Mouse (Mus musculus) frontal cortex, postnatal 25 days (tissue): ENCODE measurements around the gene Zmat3.

ENCODE experiments used
- DNase-seq, 2 experiments: peaks; one replicate each; pipeline ENCODE4 v3.0.0; 2022; ENCODE audit warnings: low spot score in 2 of 2

The Zmat3 gene

DNA sequence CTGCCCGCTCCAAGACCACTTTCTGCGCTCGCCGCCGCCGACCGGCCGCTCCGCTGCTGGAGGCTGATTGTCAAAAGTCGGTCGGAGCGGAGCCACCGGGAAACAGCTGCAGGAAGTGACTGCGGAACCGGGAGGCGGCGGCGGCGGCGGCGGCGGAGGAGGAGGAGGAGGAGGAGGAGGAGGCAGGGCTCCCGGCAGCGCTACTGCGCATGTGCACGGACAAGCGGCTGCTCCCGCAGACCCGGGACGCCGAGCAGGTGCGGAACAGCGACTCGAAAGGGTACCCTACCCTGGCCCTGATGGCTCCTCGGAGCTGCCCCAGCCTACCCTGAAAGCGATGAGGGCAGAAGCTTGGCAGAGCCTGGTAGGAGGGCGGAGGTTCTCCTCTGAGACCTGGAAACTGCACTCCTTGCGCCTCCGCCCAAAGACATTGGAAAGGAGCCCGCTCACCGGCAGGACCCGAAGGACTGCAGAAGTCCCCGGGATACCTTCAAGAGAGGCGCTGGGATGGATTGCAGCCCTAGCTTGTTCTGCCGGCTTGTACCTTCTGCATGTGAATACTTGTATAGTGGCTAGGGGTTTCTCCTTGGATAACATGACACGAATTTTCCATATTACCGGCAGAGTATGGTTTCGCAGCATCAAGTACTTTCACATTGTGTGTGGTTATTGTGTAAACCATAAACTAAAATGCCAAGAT is at the start of gene Zmat3:
Gene Zmat3, minus strand, starts transcription at position 469 of the 700 bp plus-strand sequence.
- peak; percentile 52 to 72 for DNase-seq

DNA sequence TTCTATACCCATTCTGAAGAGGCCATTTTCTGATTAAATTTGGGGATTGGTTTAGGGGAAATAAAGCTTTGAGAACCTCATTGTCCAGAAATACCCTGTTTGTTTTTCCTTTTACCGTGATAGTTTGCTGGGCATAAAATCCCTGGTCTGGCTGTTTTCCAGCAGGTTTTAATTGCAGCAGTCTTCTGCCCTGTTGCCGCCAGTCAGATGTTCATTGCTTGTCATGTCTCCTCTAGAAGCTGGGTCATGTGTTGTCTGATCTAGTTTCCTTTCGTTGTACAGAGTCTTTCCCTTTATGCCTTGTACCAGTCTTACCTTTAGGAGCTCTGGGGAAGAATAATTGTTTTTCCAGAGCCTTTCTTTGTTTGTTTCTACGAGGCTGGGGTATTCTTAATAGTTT is 48.6 kb upstream of the Zmat3 start:
- no peak for DNase-seq

DNA sequence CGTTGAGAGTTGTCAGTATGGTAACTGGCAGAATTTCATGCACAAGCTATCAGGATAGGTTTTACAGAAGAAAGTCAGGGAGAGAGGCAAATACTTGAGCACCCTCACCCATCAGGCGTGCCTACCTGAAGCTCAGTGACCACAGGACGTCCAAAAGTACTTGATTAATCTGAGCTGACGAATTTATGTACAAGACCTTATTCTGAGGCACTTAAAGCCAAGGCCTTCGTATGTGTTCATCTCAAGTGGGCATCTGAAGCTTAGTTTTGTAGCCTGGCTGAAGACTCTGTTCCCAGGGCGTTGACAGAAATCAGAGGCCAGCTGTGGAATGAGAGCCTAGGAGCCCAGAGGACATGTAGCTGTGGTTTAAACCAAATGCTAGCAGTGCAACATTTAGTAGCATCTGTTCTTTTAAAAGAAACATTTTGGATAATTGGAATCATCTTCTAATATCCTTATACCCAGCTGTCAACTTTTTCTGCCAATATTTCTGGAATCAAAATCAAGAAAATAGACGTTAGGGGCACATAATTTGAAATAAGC is 46.8 kb upstream of the Zmat3 start:
- no peak for DNase-seq

DNA sequence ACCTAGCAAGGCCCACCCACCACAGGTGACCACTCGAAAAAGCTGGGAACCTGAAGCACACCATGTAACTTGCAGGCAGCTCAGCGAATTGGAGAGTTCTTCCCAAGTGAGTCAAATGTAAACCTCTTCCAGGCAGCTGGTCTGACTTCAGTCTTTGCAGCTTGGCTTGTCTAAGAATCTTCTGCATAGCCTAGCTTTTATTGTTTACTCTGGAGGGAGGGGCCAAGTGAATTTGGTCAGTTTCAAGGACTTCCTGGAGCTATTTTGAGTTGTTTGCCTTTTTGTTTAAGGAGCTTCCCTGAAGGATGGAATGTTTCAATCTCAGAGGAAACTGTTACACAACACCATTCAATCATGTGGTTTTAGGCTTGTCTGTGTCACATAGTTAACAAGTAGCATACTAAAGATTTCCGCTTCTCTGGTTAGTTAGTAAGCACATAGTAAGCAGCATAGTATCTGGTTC is 43.0 kb upstream of the Zmat3 start:
- DNase-seq = no peak

DNA sequence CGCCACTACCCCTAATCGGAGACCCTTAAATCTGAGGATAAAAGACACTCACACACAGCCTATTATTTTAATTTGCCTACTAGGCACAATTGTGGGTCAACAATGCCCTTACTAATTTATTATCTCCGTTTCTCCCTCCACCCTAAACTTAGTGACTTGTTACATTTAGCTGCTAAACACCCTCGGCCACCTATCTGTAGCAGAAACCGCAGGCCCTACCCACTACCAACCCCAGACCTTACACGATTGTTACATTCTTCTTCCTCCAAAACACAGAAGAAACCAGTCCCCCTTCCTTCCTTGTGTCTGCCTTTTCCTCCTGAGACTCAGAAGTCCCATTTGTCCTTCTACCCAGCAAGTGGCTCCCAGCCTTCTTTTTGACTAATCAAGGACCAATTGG is 41.0 kb upstream of the Zmat3 start:
- DNase-seq = no peak

DNA sequence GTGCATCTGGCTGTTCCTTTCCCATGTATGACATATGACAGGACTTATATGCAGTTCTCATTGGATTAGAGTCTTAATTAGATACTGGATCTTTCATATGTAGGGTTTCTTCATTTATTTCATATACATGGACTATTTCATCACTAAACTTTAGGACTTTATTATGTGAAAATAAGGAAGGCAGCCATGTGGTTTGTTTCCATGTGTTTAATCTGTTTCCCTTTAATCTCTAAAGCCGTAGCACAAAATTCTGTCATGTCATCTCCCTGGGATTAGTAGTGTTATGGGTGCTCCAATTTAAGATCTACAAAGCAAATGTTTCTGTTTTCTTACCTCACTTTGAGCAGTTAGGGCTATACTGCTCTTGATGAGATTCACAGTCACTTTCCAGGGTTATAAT is 39.9 kb upstream of the Zmat3 start:
- DNase-seq = no peak

DNA sequence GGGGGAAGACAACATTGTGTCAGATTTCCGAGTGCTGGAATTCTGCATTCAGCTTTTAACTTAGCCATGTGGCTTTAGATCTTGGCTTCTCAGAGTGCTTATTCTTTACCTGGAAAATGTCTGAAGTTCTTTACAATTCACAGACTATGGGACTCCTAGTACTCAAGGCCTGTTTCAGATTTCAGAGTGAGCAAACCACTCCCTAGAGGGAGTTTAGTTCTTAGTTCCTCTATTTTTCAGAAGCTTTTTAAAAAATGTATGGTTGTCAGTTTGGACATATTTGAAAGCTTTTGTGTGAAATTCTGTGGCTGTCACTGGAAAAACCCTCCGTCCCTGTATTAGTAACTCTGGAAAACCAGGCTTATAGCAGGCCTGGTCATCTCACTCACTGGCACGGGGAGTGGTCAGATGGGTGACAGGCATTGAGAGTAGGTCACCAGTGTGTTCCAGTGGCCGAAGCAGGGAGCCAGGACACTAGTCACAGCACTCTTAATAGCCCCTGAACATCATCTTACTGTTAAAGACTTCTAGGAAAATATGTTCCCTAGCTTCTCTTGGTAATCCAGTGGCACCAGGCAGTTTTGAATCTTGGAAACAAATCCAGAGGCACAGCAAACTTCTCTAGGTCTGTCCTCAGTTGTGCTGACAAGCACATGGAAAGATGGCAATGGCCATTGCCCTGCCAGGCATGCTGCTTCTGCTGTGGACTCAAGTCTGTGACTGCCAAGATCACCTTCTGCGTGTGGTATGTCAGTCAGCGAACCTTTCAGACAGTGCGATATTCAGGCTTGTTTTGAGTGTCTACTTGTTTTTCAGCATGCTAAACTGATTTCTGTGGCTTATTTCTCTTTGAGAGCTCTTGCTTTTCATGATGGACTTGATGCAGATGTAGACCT is 37.4 kb upstream of the Zmat3 start:
- no peak for DNase-seq

DNA sequence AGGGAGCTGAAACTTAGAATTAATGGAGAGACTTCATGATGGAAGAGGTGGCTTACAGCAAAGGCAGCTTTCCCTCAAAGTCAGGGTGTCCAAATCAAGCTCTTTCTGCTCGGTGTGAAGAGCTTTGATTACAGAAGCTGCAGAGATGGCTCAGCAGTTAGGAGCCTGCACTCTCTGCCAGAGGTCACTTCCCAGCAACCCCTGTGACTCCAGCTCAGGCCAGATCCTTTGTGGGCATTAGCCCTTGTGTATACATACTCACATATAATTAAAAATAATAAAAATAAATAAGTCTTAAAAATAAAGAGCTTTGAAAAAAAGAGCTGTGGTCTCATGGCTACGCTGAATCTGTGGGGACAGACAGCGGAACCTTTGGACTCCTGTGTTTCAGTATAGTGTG is 35.8 kb upstream of the Zmat3 start:
- DNase-seq = no peak

DNA sequence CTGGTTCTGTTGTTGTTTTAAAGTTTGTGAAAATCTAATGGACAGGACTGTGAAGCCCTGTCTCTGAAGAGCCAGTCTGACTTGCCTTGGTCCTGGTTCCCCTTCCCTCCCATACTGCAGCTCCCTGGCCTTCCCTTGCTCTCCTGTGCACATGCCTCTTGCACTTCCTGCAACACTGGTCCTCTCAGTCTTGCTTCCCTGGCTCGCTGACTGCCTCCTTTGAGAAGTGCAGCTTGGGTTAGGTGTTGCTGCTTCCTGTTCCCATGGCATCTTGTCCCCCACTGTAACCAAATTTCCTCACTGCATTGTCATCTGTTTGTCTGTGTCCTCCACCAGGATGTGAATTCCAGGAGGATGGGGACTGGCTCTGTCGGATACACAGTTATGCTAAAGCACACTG is 34.1 kb upstream of the Zmat3 start:
- DNase-seq = no peak

DNA sequence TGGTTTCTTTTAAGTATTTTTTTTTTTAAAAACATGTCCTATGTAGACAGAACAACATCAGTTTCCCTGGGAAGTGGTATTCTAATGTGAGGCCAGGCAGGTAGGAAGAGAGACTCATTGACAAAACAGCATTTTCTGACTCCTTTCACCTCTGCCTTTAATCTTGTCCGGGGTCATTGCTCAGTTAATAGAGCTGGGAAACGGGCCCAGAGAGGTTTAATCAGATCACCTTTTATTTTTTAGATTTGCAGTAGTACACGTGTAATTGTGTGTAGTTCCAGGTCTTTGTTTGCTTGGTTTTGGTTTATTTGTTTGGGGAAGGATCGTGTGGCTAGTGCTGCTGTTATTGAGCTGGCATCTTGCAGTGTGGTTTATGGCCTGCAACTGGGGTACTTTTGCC is 33.6 kb upstream of the Zmat3 start:
- DNase-seq = no peak

DNA sequence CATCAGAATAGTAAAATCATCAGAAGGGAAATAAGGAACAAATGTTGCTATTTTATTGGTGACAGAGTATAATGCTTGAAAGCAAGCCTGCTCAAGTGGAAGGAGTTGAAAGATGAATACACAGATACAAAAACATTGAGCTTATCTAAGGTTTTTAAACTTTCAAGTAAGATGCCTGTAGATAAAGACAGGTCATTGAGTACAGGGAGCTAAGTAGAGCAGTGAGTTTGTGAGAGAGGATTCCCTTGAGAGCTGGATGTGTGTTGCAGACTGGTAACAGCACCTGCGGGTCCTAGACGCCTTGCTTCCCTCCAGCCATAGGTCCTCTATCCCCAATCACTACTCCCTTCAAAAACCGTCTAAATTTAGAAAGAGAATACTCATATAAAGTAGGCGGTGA is 32.8 kb upstream of the Zmat3 start:
- DNase-seq = no peak

DNA sequence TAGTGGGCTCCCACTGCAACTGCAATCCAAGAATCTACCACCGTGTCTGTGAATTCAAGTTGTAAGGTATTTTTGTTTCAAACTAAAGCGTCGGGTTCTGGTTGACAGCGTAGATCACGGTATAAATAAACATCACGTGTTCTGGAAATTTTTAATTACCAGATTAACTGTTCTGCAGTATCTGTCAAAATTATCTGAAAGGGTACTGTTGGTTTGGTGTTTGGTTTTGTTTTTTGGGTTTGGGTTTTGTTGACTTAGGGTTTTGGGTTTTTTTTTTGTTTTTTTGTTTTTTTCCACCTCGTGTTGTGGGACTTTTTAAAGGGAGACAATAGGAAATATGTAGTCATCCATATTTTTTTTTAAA is 32.3 kb upstream of the Zmat3 start:
- no peak for DNase-seq

DNA sequence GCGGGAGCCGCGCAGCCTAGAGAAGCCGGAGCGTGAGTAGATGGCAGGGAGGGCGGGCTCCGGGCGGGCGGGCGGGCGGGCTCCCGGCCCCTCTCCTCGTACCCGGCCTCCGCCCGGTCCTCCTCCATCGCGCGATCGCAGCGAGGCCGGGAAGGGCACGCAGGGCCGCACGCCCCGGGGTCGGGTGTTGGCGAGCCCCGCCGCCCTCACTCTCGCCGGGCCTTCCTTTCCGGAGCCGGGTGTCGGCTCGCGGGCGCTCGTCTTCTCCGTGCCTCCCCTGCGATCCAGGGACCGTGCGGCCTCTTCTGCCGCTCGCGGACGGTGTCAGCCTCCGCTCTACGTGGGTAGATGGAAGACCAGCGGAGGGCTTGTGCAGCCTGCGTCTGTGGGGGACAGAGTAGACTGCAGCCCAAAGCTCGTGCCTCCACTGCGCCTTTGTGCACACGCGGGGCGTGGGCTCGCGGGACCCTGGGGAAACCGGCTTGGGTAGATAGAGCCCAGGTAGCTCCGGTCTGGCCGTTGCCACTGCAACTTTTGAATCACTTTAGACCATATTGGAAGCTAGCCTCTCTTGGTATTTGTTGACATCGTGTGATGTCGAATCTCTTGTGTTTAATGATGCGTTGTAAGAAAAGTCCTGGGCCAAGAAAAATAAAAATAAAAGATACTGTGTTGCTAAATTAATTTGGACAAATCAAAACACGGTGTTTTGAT is 31.8 kb upstream of the Zmat3 start, which contains the start of gene Pik3ca:
Gene Pik3ca, plus strand, starts transcription at position 211 of the 714 bp plus-strand sequence.
- DNase-seq = peak; percentile 42 to 44

DNA sequence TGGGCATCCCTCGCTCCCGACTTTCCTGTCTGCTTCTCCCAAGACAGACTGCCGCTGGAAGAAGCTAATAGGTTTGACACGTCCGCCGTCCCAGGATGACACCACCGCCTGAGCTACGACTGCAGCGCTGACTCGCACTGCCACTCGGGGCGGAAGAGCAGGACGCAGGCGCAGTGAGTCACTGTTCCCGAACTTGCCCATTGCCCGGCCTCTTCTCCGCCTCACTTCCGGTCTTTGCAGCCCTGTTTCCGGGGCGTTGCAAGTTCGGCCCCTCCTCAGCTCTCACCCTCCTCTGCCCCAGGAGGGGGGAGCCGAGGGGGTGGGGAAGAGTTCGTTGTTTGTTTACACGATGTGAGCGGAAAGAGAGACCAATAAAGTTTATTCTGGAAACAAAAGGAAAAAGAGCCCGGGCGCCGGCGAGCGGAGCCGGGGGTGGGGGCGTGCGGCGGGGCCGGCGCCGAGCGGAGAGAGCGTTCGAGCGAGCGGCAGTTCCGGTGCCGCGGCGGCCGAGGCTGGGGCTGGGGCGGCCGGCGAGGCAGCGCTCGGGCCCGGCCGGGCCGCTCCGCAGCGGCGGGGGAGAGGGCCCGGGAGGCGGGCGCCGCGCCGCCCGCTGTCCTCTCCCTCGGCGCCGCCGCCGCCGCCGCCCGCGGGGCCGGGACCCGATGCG is 31.1 kb upstream of the Zmat3 start:
- DNase-seq = peak; percentile 87 to 93

DNA sequence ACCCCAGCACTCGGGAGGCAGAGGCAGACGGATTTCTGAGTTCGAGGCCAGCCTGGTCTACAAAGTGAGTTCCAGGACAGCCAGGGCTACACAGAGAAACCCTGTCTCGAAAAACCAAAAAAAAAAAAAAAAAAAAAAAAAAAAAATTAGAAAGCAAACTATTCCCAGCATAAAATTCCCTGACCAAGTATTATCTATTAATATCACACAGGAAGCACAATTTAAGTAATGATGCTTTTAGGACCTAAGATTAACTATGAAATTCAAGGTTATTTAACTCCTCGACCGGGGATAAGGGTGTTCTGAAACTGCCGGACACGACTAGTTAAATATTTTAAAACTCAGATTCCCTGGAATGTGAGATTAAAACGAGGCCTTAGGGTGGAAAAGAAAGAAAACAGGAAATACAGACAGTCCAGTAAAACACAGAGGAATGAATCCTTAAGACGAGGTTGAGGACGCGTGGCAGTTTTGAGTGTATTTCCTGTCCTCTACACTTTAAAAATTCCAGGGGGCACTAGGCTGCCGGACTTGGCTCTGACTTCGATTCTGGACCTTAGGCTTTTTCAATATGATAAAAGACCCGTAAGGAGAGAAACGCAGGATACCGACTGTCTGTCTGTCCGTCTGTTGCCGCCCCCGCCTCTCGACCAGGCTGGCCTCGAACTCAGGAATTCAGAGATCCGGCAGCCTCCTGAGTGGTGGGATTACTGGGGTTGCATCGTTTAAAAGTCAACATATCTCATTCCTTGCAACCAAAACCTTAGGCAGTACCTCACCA is 30.1 kb upstream of the Zmat3 start:
- DNase-seq = no peak

DNA sequence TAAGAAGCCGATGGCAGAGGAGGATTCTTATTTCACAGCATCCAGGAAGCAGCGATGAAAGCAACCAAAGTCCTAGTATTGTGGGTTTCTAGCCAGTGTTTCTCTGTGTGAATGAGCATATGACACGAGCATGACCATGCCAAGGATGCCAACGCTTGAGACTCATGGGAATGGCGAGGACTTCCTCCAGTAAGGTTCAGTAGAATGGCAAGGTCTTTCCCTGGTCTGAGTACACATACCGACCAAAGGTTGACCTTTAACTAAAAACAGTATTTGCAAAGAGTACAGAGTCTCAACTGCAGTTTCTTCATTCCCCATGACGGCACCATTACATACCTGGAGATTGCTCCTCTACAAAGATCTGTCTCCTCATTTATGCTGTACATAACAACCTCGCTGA is 28.2 kb upstream of the Zmat3 start:
- DNase-seq = no peak

DNA sequence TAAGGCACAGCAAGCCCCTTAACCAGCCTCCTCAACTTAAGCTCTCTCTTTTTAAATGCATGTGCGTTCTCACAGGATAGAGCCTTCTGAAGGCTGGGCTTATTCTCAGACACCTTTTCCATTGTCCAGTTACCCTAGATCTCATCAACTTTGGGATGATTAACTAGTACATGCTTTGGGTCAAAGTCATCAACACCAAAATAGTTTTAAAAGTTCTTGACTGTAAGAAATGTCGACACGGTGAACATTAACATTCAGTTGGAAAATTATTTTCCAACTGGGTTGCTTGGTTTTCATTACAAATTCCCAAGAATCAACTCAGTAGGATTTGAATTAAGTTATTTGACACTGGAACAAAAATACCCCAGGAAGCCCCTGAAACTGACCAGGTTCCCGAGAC is 27.0 kb upstream of the Zmat3 start:
- no peak for DNase-seq

DNA sequence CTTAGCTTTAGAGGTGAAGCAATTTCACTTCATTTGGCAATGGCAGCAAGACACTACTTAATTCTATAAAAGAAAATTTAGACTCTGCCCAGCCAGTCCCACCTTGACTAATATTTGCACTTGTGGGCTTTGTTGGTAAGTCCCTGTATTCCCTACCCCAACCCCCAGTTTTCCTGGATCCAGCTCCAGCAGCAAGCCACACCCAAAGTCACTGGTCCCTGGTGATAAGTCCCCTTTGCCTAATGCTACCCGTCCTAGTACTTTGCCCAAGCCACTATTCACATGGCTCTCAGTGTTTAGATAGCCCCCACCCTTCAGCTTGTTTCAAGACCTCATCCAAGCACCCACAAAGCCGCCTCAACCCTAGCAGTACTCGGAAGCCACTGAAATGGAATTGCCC is 15.7 kb upstream of the Zmat3 start:
- DNase-seq = no peak

DNA sequence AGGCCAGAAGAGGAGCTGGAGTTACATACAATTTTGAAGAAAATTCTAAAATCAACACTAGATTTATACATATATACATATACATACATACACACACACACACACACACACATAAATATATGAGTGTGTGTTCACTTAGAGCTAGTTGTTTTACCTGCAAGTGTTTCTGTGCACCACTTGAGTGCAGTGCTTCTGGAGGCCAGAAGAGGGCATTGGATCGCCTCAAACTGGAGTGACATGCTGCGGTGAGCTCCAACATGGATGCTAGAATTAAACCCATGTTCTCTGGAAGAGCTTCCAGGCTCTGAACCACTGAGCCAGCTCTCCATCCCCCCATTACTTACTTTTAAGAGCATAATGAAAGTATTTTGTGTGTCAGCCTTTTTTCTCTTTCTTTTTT is 14.1 kb upstream of the Zmat3 start:
- no peak for DNase-seq

DNA sequence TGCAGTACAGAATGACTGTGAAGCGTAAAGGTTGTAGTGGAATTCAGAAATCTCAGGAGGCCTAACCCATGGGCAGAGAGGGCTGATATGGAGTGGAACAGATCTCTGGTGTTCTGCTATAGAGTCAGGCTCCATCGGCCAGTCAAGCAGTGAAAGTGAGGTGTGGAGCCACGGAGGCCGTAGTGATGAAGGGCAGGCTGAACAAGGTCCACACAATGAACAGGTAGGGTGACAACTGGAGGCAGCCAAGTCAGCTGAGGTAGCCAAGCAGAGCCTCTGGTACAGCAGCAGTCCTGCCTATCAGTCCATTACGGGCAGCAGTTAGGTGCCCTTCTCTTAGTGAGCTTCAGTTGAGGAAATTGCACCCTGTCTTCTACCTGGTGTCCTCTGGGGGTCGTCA is 7.4 kb upstream of the Zmat3 start:
- no peak for DNase-seq

DNA sequence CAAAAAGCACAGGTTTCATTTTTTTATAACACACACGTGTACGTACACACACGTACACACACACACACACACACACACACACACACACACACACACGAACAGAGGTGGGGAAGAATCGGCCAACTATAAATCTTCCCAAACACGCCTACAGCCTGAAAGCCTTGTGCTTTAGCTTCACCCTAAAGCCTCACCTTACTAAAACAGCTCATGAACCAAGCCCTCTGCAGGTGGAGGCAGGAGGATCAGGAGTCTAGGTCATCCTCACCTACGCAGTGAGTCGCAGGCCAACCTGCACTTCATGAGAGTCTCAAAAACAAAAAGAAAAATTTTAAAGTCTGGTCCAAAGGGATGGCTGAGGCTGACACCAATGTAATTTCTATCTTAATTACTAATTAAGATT is 6.7 kb upstream of the Zmat3 start:
- no peak for DNase-seq
